Mouse (Mus musculus) forebrain, embryonic 15.5 days (tissue): Measurements from ENCODE around the gene Gm21294. TPM values are rescaled to one million over a fixed set of nuclear protein-coding genes. Genes with fewer than 3 reads are reported as not detected.
"Not testable (repeated sequence)": the region's sequence is repeated elsewhere in the genome, so short reads cannot be mapped to it uniquely, and the experiment has no call there.

Experiments
- ATAC-seq: fragments of 200-750 bp; cut with Nextera tagmentation; replicated peaks from 2 replicates; pipeline ENCODE4 v1.8.0; 2017; ENCODE audit warnings: mild to moderate bottlenecking, moderate TSS enrichment, moderate library complexity
- H3K27ac ChIP-seq: fragments of 300-500 bp; sonication (generic); replicated peaks from 2 replicates; pipeline ENCODE4 v1.5.1; 2015; ENCODE audit warnings: mild to moderate bottlenecking, inconsistent platforms
- H3K27me3 ChIP-seq: fragments of 300-500 bp; sonication (generic); 2 replicates; pipeline ENCODE4 v1.6.1; 2015; ENCODE audit warnings: inconsistent platforms
- H3K36me3 ChIP-seq: fragments of 300-500 bp; sonication (generic); 2 replicates; pipeline ENCODE4 v1.6.1; 2015; ENCODE audit warnings: mild to moderate bottlenecking, inconsistent platforms
- H3K4me1 ChIP-seq: fragments of 300-500 bp; sonication (generic); 2 replicates; pipeline ENCODE4 v1.6.1; 2015; ENCODE audit warnings: inconsistent platforms
- H3K4me2 ChIP-seq: fragments of 300-500 bp; sonication (generic); replicated peaks from 2 replicates; pipeline ENCODE4 v1.6.1; 2015; ENCODE audit warnings: mild to moderate bottlenecking, inconsistent platforms
- H3K4me3 ChIP-seq: fragments of 300-500 bp; sonication (generic); 2 replicates; pipeline ENCODE4 v1.5.1; 2015; ENCODE audit warnings: mild to moderate bottlenecking, inconsistent platforms
- H3K9ac ChIP-seq: fragments of 300-500 bp; sonication (generic); replicated peaks from 2 replicates; pipeline ENCODE4 v1.6.1; 2015; ENCODE audit warnings: mild to moderate bottlenecking, inconsistent platforms
- H3K9me3 ChIP-seq: fragments of 300-500 bp; sonication (generic); 2 replicates; pipeline ENCODE4 v1.6.1; 2016; ENCODE audit warnings: inconsistent platforms
- WGBS: fragments of 180-500 bp; shearing (Covaris S2); methylation state at CpG from one replicate; pipeline ENCODE4 v1.1.7; 2015; ENCODE audit warnings: mixed read lengths; 5-methylcytosine and 5-hydroxymethylcytosine counted together
- polyA plus RNA-seq: library from polyadenylated mRNA; unstranded; fragments of >200 nt; fragmentation: Nextera tagmentation; extraction: Ambion mirVana; gene quantifications from 2 replicates; pipeline ENCODE4 v1.2.1, GENCODE M21; 2015

The Gm21294 gene
- polyA plus RNA-seq, result not detected in 2 replicates

DNA sequence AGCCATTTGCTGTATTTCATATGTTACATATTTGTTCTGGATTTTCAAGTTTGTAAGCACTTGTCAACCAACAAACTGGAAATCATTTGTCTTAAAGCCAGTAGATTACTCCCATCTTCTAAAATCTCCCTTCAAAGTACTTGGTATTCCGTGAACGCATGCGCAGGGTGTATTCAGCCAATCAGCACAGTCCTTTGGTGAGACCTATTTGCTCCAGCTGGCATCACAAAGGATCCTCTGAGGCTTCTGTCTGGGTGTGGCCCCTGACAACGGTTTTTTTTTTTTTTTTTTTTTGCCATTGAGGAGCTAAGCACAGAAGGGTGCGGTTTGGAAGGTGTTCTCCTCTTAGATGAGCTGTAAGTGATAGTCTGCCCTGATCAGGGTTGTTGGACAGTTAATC, at the start of gene Gm21294:
Gm21294 (plus strand) TSS at position 301 of the 400 bp plus-strand sequence.
- not testable (repeated sequence) for H3K4me3 ChIP-seq, H3K4me2 ChIP-seq, H3K4me1 ChIP-seq, H3K27me3 ChIP-seq, H3K9me3 ChIP-seq, H3K36me3 ChIP-seq, H3K9ac ChIP-seq, H3K27ac ChIP-seq, ATAC-seq
- WGBS, result 94% methylated on average over 3 of the region's 5 CpGs

- H3K27ac ChIP-seq, H3K36me3 ChIP-seq, ATAC-seq, H3K4me2 ChIP-seq, H3K4me3 ChIP-seq, H3K9ac ChIP-seq, H3K9me3 ChIP-seq, H3K4me1 ChIP-seq, H3K27me3 ChIP-seq: not testable (repeated sequence)
- WGBS, result 91% methylated on average over 8 of the region's 21 CpGs
Observed at GRCm38 (mm10) chrY:89126246-89126645, 73.6 kb downstream of the Gm21294 start.
